Mouse (Mus musculus): ENCODE measurements around the gene Smad3. TPM values are rescaled to one million over a fixed set of nuclear protein-coding genes. Genes with fewer than 3 reads are reported as not detected.

The Smad3 gene
- polyA plus RNA-seq, 1 experiment from 2014 or later: 34.8 TPM

DNA sequence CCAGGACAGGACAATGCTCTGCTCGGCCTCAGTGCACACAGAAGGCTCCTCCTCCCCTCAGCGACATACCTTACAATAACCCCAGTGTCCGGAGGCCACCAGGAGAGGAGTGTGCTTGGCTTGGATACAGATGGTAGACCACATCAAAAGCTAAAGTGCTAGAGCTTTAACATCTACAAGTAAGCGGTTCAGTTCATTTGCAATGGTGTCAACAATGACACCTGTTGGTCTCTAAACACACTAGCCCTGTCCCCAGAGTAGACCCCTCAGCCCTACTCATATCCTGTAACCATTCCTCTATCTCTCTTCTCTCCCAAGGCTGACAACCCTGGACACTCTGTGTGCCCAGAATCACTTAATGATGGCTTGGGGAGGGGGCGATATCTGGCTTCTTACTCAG lies 33.0 kb downstream of the Smad3 start:
- no peak for ATAC-seq (ENCODE audit: low FRiP score, low read depth)
- no peak overlapping the region for H3K27ac ChIP-seq
- H3K4me1 ChIP-seq: peaks cover 62% of the 10 kb centered on the region
- H3K4me3 ChIP-seq: no peak overlapping the region
- 82% methylated on average over 5 of the region's 5 CpGs for WGBS
- no peaks in the 10 kb centered on the region for H3K27me3 ChIP-seq
- no peaks in the 10 kb centered on the region for H3K9me3 ChIP-seq
- no peak overlapping the region for H3K9ac ChIP-seq
- H3K4me2 ChIP-seq (replicated peaks): no peak overlapping the region
- peaks cover 6% of the 10 kb centered on the region; the same call in 1 of the 2 replicates for H3K36me3 ChIP-seq

DNA sequence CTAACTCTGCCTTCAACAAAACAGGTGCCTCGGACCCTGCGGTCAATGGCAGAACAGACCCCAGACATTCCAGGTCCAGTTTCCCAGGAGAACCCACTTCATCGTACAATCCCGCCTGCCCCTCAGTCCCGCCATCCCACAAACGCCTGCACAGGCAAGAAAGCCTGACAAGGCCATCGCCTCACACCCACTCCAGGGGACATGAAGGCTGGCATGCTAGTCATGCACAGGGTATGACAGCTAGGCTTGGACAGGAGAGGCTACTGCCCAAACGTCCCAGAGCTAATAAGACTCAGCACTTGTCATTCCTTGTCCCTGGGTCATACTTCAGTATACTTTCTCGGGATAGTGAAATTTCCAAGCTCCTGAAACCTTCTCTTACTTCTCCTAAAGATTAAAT lies 34.9 kb downstream of the Smad3 start:
- Histone ChIP-seq H3K9ac (no peak overlapping the region), H3K9me3 (no peaks in the 10 kb centered on the region)

DNA sequence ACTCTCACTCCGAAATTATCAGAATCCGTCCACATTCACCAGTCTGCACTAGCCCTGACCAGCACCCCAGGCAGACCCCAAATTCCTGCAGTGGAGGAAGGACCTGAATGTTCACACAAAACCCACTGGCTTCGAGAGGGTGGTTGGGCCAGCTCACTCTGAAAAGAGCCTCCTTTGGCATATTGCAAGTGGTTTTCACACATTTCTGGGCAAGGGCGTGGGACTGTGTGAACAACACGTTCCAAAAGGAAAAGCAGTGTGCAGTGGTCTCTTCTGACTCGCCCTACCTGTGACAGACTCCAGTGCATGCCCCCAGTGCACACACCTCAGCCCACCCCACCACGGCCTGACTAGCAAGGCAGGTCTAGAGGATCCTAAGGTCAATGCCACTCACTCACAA lies 35.4 kb downstream of the Smad3 start:
- no peak overlapping the region; the same call in 1 of the 2 replicates for H3K9ac ChIP-seq
- H3K27me3 ChIP-seq: no peaks in the 10 kb centered on the region
- no peak for ATAC-seq (ENCODE audit: low FRiP score, low read depth)
- 81% methylated on average over 7 of the region's 7 CpGs for WGBS
- peaks cover 48% of the 10 kb centered on the region for H3K4me1 ChIP-seq
- H3K4me2 ChIP-seq (replicated peaks): no peak overlapping the region
- no peak overlapping the region for H3K27ac ChIP-seq
- H3K9me3 ChIP-seq: no peaks in the 10 kb centered on the region
- H3K4me3 ChIP-seq: no peak overlapping the region
- peaks cover 4% of the 10 kb centered on the region; the same call in 1 of the 2 replicates for H3K36me3 ChIP-seq

More for the DNA sequence above, 34.9 kb downstream of the Smad3 start:
- no peak overlapping the region for H3K4me2 ChIP-seq (replicated peaks)
- H3K27ac ChIP-seq: no peak overlapping the region
- peaks cover 49% of the 10 kb centered on the region for H3K4me1 ChIP-seq
- H3K4me3 ChIP-seq: no peak overlapping the region
- no peak for ATAC-seq (ENCODE audit: low FRiP score, low read depth)
- H3K27me3 ChIP-seq: no peaks in the 10 kb centered on the region
- WGBS: 82% methylated on average over 9 of the region's 9 CpGs
- peaks cover 4% of the 10 kb centered on the region; the same call in 1 of the 2 replicates for H3K36me3 ChIP-seq

DNA sequence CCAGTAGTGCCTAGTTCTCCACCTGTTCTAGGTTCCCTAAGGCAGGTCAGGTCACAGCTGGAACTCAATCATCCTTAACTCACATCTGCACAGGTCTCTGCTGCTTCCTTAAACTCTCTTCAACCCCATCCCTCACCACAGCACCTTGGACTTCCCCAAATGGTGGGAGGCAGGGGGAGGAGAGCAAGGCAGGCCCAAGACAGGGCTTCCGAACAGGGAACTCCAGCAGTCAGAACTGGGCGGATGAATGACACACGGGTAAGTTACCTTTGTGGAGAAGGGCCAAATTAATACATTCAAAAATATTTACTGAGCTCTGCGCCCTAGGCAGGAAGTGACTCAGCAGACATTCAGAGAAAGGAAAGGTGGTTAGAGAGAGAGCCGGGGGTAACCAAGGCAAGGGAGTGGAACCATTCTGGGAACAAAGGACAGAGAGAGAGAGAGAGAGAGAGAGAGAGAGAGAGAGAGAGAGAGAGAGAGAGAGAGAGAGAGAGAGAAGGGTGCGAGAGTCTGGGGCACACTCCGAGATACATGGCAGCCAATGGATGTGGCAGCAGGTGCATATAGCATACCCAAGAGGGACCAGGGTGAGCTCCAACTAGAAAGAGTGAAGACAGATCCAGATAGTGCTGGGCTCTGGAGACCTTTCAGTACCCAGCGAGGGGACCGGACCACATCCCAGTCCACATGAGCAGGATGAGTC lies 36.1 kb downstream of the Smad3 start:
- no peak for ATAC-seq (ENCODE audit: low FRiP score, low read depth)
- H3K27ac ChIP-seq: no peak overlapping the region; the same call in 1 of the 2 replicates
- H3K4me1 ChIP-seq: peaks cover 48% of the 10 kb centered on the region
- 84% methylated on average over 9 of the region's 9 CpGs for WGBS
- H3K9me3 ChIP-seq: no peaks in the 10 kb centered on the region
- H3K9ac ChIP-seq: no peak overlapping the region
- H3K4me3 ChIP-seq: no peak overlapping the region
- H3K27me3 ChIP-seq: no peaks in the 10 kb centered on the region
- peaks cover 4% of the 10 kb centered on the region; the same call in 1 of the 2 replicates for H3K36me3 ChIP-seq
- no peak overlapping the region for H3K4me2 ChIP-seq (replicated peaks)

DNA sequence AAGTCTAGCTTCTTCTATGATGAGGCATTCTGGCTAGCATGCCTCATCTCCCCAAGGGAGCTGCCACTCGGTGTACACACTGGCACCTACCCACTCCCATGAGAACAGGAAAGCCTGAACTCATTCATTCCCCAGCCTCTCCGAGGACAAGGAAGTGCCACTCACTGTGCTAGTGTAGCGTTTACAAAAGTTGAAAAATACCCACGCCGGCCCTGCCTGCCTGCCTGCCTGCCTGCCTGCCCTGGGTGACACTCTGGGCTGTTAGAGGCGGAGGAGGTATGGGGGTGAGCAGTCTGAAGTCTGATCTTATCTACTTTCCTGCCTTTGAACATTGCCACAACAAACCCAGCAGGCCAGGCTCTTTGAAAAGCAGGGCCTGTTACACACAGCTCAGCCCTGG lies 37.1 kb downstream of the Smad3 start:
- no peak overlapping the region for H3K4me3 ChIP-seq
- no peaks in the 10 kb centered on the region for H3K9me3 ChIP-seq
- no peaks in the 10 kb centered on the region for H3K27me3 ChIP-seq
- peaks cover 48% of the 10 kb centered on the region for H3K4me1 ChIP-seq
- no peak overlapping the region for H3K4me2 ChIP-seq (replicated peaks)
- H3K9ac ChIP-seq: no peak overlapping the region
- no peak overlapping the region for H3K27ac ChIP-seq
- no peak for ATAC-seq (ENCODE audit: low FRiP score, low read depth)
- WGBS: 49% methylated on average over 6 of the region's 6 CpGs
- peaks cover 4% of the 10 kb centered on the region; the same call in 1 of the 2 replicates for H3K36me3 ChIP-seq

DNA sequence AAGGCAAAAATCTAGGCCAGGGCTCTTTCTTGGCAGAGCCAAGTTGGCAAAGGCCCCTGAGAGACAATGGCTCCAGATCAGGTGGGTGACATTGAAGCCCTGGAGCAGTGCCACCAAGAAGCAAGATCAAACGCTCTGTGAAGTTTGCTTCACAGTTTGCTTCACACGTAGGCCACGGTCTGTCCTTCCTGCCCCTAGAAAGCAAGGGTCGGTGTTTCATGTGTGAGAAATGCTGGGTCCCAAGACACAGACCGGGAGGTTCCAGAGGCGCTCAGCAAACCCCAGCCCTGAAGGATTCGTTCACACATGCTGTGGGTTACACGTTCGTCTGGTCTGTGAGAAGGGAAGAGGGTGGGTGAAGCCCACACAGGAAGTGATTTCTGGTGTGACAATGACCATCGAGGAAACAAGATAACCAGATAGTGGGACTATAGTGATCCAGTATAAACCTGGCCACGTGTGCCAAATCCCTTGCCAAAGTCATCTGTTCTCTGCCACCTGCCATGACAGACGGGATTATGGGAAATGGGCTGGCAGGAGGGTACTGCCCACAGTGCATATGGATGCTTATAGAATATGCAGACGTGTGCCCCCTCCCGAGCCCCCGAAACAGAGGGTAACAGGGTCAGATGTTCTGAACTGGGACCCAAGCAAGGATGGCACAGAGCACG lies 37.9 kb downstream of the Smad3 start:
- no peak overlapping the region for H3K4me3 ChIP-seq
- ATAC-seq (ENCODE audit: low FRiP score, low read depth): no peak
- WGBS: 74% methylated on average over 16 of the region's 16 CpGs
- H3K9ac ChIP-seq: no peak overlapping the region; the same call in 1 of the 2 replicates
- no peaks in the 10 kb centered on the region for H3K27me3 ChIP-seq
- no peak overlapping the region for H3K4me2 ChIP-seq (replicated peaks)
- no peaks in the 10 kb centered on the region for H3K9me3 ChIP-seq
- no peak overlapping the region for H3K27ac ChIP-seq
- peaks cover 5% of the 10 kb centered on the region; the same call in 1 of the 2 replicates for H3K36me3 ChIP-seq
- peaks cover 50% of the 10 kb centered on the region for H3K4me1 ChIP-seq

DNA sequence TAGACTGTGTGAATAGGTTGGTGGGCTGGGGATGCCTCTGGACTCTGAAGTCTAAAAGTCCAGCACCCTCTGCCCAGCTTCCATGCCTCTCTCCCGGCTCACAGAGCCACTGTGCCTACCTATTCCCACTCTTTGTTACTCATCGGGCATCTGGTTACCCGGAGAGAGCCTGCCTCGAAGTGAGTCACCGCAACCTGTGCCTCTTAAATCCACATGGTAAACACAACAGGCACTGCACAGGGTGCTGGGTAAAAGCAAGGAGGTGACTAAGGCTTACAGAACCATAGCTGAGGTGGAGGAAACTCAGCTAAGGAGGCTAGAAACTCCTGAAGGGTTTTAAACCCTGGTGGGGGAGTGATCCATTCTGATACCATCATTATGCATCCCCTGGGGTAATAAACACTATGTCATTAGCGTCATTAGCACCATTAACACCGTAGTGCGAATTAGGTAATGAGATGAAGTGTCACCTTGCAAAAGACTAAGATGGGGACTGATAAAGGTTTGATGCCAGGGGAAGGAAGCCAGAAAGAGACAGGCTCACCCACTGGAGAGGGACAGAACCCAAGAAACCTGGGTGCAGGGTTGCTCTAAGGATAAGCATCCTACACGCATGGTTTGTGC lies 38.9 kb downstream of the Smad3 start:
- Histone ChIP-seq H3K4me1 (peaks cover 50% of the 10 kb centered on the region), H3K27me3 (no peaks in the 10 kb centered on the region), H3K9me3 (no peaks in the 10 kb centered on the region), H3K27ac (no peak overlapping the region), H3K4me3 (no peak overlapping the region), H3K36me3 (0 out of 2 replicates have a peak, but pooled peaks cover 4% of the 10 kb centered on the region), H3K9ac (no peak overlapping the region), H3K4me2 (replicated peaks) (no peak overlapping the region)
- 62% methylated on average over 9 of the region's 9 CpGs for WGBS
- ATAC-seq (ENCODE audit: low FRiP score, low read depth): no peak

DNA sequence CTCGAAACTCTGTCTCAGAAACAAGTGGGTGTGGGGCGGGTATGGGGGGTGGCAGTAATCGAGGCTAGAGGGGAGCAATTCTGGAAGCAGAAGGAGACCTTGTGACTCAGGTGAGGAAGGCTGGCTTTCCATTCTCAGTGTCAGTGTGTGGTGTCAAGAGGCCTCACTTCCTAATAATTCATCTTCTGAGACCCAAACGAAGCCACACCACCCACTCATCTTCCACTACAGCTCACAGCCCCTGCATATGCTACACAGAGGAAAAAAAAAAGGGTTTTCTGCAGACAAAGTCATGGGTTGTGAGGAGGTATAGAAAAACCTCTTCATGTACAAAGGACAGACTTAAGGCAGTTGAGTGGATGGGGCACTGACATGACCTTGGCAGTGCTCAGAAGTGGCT lies 39.6 kb downstream of the Smad3 start:
- peaks cover 55% of the 10 kb centered on the region for H3K4me1 ChIP-seq
- 85% methylated on average over 4 of the region's 4 CpGs for WGBS
- H3K9ac ChIP-seq: no peak overlapping the region
- 0 out of 2 replicates have a peak, but pooled peaks cover 6% of the 10 kb centered on the region for H3K36me3 ChIP-seq
- no peak for ATAC-seq (ENCODE audit: low FRiP score, low read depth)
- no peaks in the 10 kb centered on the region for H3K27me3 ChIP-seq
- H3K9me3 ChIP-seq: no peaks in the 10 kb centered on the region
- no peak overlapping the region for H3K27ac ChIP-seq
- H3K4me3 ChIP-seq: no peak overlapping the region
- H3K4me2 ChIP-seq (replicated peaks): no peak overlapping the region

DNA sequence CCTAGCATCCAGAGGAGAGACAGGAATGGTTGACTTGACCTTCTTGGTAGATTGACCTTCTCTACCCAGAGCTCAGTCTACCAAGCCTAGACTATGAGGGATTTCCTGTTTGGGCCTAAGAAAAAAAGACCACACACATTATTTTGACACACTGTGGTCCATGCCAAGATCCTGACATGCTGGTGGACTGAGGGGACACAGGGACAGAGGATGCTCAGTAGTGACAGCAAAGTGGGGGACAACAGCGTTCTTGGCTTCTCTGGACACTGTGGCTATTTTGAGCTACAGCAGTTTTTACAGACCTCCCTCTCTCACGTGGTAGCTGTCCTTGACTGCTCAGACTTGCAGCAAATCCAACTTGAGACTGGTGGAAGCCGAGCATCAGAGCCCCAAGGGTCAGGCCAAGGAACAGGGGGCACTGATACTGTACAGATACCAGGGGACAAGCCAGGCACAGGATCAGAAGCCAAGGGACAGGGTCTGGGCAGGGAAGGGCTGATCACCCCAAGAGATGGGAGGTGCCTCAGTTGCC lies 40.3 kb downstream of the Smad3 start:
- Histone ChIP-seq H3K4me3 (no peak overlapping the region), H3K9ac (no peak overlapping the region), H3K4me2 (replicated peaks) (no peak overlapping the region), H3K4me1 (peaks cover 54% of the 10 kb centered on the region), H3K36me3 (0 out of 2 replicates have a peak, but pooled peaks cover 8% of the 10 kb centered on the region), H3K9me3 (no peaks in the 10 kb centered on the region), H3K27ac (no peak overlapping the region), H3K27me3 (no peaks in the 10 kb centered on the region)
- no peak for ATAC-seq (ENCODE audit: low FRiP score, low read depth)
- WGBS: 72% methylated on average over 3 of the region's 3 CpGs

DNA sequence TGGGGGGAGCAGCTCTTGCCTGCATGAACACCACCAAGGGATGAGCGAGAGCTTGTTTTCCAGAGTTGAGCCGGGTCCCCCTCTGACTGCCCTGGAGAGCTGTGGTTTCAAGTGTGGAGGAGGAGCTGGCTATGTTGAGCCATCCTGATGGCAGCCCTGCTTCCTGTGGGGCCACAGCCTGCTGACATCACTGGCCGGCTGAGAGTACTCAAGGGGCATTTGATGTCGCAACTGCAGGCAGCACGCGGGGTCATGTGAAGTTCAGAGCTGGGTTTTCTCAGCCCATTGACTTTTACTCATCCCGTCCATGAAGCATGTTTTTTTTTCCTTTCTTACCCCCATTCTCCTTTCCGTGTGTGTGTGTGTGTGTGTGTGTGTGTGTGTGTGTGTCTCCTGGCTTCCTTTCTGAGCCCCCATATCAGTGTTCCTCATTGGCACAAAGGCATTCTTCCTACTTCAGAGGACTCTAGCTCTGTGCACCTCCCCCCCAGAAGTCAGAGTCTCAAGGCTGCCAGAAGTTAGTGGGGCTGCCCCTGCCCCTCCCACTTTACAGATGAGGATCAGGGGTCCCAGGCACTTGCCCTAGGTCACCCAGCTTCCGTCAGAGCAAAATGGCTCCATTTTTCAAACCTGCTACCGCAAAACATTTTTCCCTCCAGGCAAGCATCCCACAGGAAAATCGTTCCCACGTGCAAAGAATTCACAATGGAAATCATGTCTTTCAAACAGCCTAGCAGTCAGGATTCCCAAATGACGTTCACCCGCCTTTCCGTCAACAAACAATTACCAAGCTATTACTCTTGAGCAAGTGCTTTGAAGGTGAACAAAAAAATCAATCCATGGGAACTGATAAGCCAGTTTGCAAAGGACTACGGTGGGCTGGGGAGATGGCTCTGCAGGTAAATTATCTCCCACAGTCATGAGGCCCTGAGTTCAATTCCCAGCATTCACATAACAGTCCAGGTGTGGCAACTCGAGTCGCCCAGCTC lies 41.4 kb downstream of the Smad3 start:
- Histone ChIP-seq H3K27ac (peak overlapping the region; percentile 61; the same call in 1 of the 2 replicates), H3K27me3 (no peaks in the 10 kb centered on the region), H3K4me3 (no peak overlapping the region), H3K4me1 (peaks cover 45% of the 10 kb centered on the region), H3K9me3 (no peaks in the 10 kb centered on the region), H3K9ac (0 out of 2 replicates have a peak overlapping the region, but pooled peaks have one; percentile 19), H3K4me2 (replicated peaks) (peak overlapping the region; percentile 16; the same call in 1 of the 2 replicates), H3K36me3 (peaks cover 15% of the 10 kb centered on the region)
- peak; percentile 60; the same call in 1 of the 2 replicates for ATAC-seq (ENCODE audit: low FRiP score, low read depth)
- WGBS: 25% methylated on average over 18 of the region's 18 CpGs

DNA sequence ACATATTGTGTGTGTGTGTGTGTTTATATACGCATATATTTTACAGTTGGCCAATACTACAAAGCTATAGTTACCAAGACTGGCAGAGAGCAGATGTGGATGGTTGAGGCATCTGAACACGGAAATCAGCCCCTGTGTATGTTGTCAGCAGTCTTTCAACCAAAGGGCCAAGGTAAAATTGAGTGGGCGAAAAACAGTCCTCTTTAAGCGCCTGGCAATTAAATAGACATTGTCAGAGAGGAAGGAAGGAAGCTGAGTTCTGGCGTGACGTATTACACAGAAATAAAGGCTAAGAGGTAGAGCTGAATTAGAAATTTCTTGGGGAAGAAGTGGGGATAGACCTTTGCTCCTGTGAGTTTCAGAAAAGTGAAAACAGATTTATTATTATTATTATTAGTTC lies 43.2 kb downstream of the Smad3 start:
- no peak for ATAC-seq (ENCODE audit: low FRiP score, low read depth)
- WGBS: 70% methylated on average over 6 of the region's 6 CpGs
- peaks cover 36% of the 10 kb centered on the region for H3K4me1 ChIP-seq

More for the DNA sequence above, 43.2 kb downstream of the Smad3 start:
- H3K36me3 ChIP-seq: peaks cover 34% of the 10 kb centered on the region
- no peak overlapping the region for H3K4me2 ChIP-seq (replicated peaks)
- H3K9ac ChIP-seq: no peak overlapping the region
- H3K27ac ChIP-seq: no peak overlapping the region
- H3K9me3 ChIP-seq: peaks cover 4% of the 10 kb centered on the region; the same call in 1 of the 2 replicates
- no peaks in the 10 kb centered on the region for H3K27me3 ChIP-seq
- H3K4me3 ChIP-seq: no peak overlapping the region
